Mouse (Mus musculus): ENCODE measurements around the gene Slit3.

GRCm38 (mm10) chr11:35117871-35118270 lies 3.2 kb upstream of the Slit3 start:
- TF ChIP-seq CTCF (conservative IDR thresholded peaks at IDR 0.05 in 1 of 2, IDR thresholded peaks at IDR 0.05 in 1 of 2; ENCODE audit: low read depth in 2 of 2, low read length in 2 of 2) (no peak), EP300 (IDR thresholded peaks at IDR 0.05; ENCODE audit: low read length) (no peak), GABPA (IDR thresholded peaks at IDR 0.05; ENCODE audit: insufficient replicate concordance, low read depth, low read length) (no peak), MAFK (IDR thresholded peaks at IDR 0.05; ENCODE audit: insufficient replicate concordance, low read length) (no peak), RCOR1 (conservative IDR thresholded peaks at IDR 0.05; ENCODE audit: low read depth, low read length) (no peak), POLR2A (IDR thresholded peaks at IDR 0.05; ENCODE audit: low read depth, low read length) (no peak), CHD1 (IDR thresholded peaks at IDR 0.05; ENCODE audit: low read depth, low read length) (no peak), POLR2AphosphoS2 (IDR thresholded peaks at IDR 0.05; ENCODE audit: low read depth, low read length) (no peak), HCFC1 (IDR thresholded peaks at IDR 0.05; ENCODE audit: low read depth, low read length) (no peak), JUN (IDR thresholded peaks at IDR 0.05; ENCODE audit: insufficient read depth, low read depth, low read length) (no peak), ZKSCAN1 (IDR thresholded peaks at IDR 0.05; ENCODE audit: borderline replicate concordance, low read depth, low read length) (no peak), ELF1 (IDR thresholded peaks at IDR 0.05; ENCODE audit: low read depth, low read length) (no peak)
